Mouse (Mus musculus) B cell, adult 2 months (primary cell): ENCODE results near the gene Dkkl1.
"Not testable (repeated sequence)": the region's sequence is repeated elsewhere in the genome, so short reads cannot be mapped to it uniquely, and the experiment has no call there.

ENCODE experiments used
- DNase-seq, 2 experiments: peaks; one replicate each; pipeline ENCODE4 v3.0.0; 2022

The Dkkl1 gene

DNA sequence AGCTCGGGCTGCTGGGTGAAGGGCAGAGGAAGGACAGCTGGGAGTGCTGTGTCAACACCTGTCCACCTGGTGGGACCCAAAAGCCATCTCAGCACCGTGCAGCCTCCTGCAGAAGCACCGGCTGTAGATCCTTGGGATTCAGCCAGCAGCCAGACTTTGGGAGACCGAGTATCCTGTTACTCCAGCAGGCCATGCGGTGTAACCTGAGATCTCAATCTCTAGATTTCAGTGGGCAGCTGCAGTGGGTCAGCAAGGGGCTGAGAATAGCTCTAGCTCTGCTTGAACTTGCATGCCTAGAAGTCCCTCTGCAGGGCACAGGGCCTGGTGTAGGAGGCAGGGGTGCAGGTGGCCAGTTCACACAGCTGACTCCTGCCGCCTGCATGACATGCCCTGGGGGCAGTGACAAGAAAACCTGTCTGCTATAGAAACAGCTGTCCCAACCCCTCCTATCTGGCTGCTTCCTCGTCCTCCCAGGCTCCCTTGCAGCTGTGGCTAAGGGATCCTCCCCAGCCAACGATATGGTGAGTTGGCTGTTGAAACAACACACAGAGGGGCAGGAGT, 20.1 kb downstream of the Dkkl1 start:
- DNase-seq = no peak

DNA sequence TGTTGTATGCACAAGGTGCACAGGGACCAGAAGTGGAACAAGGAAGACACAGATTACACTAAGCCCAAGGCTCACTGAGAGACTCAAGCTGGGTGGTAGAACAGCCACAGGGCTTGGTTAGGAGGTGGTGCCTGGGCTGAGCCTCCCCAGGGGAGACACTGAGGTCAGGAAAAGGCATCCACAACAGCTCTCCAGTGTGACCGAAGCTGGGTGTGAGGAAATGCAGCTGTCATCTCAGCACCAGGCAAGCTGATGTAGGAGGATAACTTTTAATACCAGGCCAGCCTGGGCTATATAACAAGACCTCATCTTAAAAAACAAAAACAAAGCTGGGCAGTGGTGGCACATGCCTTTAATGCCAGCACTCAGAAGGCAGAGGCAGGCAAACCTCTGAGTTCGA, 20.8 kb downstream of the Dkkl1 start:
- DNase-seq = no peak

DNA sequence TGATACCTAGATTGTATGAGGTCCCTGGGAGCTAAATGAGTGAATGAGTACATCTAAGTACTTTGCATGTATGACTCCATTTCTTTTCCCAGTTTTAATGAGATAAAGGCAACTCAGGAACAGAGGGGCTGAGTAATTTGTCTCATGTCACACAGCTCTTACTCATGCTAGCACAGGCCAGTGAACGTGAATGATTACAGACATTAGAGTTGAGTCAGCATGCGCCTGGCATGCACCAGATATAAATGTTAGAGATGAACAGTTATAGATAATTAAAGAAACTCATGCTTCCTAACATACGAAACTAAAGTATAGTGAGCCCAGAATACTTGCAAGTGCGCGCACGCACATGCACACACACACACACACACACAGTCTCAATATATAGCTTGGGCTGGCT, 21.8 kb downstream of the Dkkl1 start:
- DNase-seq = no peak

DNA sequence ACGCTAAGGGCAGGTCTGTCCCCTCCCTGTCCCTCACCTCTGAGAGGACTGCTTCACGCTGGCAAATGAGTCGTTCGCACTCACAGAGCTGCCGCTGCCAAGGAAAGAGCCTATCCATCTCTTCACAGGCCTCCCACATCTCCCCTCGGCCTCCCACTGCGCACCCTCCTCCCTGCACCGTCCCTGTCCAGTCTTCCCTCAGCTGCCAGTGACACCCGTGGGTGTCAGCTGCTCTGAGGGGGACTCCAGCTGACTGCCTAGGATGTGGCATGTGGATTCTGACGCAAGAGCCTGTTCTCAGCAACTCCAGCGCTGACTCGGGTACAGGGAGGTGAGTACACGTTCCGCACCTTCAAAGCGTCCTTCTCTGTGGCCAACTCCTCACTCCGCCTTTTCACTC, 22.3 kb downstream of the Dkkl1 start:
- no peak for DNase-seq

DNA sequence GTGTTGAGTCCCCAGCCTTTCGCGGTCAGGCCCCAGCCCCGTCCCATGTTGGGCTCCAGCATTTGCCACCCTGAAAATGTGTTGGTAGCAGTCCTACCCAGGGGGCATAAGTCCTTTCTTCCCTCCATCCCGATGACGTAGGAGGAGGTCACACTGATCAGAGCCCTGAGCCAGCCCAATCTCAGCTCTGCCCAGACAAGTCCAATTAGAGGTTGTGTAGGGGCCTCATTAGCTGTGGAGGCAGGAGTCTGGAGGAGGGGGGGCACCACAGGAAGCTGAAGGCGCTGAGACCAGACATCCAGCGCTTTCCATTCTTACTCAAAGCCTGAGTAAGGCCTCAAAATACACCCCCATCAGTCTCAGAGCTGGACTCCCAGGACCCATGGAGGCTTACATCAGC, 26.0 kb downstream of the Dkkl1 start:
- no peak for DNase-seq

DNA sequence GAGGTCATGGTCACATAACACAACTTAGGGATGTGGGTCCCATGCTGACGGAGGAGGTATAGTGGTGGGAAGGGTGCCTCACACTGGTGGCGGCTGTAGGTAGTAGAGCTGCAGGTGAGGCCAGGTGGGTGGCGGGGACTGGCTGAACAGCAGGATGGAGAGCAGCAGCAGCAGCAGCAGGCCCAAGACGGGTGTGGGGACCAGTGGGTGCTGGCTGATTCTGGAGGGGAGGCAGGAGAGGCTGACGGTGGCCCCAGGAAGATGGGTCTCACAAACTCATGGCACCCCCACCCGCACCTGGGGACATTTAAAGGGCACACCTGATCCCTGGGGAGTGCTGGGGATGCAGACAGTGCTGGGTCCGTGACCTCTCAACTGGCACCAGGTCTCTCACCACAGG, 28.3 kb downstream of the Dkkl1 start:
- no peak for DNase-seq

DNA sequence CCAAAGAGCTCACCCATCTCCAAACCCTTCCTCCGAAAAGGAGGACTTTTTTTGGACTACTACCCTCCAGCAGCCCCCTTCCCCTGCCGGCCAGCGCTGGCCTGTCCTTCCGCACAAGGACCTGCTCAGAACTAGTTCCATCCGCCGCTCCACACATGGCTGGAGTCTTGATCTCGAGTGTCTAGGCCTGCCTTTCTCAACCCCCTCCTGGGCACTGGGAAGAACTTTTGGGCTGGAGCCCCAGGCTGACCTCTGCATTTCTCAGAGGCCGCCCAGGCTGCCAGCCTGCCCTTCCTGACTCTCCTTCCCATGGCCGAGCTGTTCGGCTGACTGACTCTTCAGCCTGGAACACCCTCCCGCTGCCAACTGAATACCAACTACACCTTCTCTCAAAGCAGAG, 29.3 kb downstream of the Dkkl1 start:
- no peak for DNase-seq

DNA sequence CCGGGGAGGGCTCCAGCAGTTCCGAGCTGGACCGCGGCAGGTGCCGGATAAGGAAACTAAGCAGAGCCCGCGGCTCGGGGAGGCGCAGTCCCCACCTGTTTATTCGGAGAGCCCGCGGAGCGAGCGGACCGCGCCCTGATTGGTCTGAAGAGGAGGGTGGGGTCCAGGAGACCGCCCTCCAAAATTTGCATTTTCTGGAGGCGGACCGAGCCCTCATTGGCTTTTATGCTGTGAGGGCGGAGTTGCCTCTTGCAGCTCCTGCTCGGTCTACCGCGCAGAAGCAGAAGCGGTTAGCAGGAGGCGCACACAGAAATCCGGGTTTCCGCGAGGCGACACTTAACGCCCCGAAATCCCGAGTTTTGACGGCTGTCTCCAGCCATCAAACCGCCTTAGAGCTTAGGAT, 29.7 kb downstream of the Dkkl1 start:
- DNase-seq = peak; percentile 87 to 90

DNA sequence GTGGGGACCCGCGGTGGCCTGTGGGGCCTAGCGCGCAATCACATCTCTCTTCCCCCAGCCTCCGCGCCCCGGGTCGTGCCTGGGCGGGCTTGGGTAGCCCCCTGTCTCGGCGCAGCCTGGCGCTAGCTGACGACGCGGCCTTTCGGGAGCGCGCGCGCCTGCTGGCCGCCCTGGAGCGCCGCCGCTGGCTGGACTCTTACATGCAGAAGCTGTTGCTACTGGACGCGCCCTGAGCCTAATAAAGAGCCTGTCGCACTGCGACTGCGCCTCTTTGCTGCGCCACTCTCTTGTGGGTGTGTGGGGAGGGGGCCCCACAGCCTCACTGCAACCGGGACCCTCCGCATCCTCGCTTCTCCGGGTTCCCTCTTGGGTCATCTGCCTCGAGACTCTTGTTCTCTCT, 30.4 kb downstream of the Dkkl1 start:
- DNase-seq = no peak

DNA sequence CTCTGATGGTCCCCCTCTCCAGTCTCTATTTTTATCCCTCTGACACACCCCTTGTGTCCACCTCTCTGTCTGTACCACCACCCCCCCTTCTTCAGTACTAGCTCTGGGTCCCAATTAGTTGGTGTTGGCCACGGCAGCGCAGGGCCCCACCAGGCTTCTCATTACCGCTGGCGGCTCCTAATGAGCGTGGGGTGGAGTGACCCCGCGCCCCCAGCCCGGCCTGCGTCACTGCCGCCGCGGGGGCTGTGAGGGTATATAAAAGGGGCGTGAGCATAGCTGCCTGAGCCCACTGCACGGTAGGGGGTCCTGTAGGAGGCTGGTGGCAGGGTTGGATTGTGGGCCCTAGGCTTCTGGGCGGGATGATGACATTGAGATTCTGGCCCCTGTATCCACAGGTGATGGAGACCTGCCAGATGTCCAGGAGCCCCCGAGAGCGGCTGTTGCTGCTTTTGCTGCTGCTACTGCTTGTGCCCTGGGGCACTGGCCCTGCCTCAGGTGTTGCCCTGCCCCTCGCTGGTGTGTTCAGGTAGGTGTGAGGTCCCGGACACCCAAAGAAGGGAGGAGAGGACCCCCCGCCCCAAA, 31.0 kb downstream of the Dkkl1 start, which contains the start of gene Pth2:
Gene Pth2, plus strand, starts transcription at position 100 of the 582 bp plus-strand sequence.
- DNase-seq = no peak

DNA sequence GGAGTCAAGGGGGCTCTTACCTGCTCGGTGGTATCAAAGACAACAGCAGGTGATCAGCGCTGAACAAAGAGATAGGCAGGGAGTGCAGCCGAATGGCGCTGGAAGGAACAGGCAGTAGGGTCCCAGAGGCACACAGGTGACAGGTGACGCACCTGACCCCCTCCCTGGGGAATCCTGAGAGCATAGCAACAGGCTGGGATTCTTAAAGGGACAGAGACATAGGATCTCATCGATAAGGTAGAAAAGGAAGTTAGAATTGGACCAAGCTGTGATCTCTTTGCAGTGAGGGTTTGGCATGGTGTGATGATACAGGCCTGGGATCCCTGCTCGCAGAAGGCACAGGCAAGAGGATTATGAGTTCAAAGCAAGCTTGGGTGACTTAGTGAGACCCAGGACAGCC, 32.5 kb downstream of the Dkkl1 start, which contains the start of gene Gfy:
Gene Gfy, minus strand, starts transcription at position 101 of the 400 bp plus-strand sequence.
- no peak for DNase-seq

DNA sequence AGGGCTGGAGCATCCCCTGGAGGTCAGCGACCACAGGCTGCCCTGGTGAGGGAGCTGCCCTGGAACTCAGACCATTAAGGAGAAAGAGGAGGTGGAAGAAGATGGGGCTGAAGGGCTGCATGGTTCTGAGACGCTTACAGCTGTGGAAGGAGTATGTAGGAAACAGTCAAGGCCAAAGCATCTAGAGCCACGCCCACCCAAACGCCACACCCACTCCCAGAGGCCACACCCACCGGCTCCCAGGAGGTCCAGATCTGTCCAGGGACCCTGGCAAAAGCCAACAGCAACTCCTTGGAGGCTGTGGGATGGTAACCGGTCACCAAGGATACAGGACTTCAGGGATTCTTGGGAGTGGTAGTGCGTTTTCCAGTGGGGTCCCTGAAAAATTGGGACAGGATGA, 33.4 kb downstream of the Dkkl1 start:
- DNase-seq = peak; percentile 56 to 61

DNA sequence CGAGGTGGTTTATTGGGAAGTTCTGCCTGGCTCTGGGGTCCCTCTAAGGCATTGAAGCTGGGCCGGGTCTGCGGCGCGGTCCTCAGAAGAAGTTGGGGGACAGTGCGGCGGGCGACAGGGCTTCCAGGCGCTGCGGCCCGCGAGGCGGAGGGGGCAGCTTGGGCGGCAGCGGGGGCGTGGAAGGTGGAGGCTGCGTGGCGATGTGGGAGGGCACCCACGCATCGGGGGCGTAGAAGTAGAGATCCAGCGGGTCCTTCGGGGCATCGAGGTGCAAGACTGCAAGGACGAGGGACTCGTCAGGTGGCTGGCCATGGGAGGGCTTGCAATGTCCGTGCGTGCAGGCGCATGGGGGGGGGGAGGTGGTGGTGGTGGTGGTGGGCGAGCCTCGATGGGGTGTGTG, 35.6 kb downstream of the Dkkl1 start:
- no peak for DNase-seq

DNA sequence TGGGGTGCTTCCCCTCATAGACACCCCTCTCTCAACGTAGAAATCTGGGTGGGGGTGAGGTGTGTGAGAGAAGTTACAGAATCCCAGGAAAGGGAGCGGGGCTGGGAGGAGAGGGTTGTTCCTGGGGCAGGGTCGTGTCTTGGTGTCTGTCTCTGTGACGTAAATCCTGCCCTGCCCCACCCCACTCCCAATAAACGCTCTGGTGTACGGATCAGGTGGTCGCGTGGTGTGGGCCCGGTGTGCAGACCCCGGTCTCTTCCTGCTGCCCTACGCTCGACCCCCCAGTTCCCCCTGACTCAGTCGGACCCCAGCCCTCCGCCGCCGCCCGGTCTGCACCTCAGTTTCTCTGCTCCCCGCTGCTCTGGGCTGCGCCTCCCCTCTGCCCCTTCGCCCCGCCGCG, 36.0 kb downstream of the Dkkl1 start:
- DNase-seq = no peak

DNA sequence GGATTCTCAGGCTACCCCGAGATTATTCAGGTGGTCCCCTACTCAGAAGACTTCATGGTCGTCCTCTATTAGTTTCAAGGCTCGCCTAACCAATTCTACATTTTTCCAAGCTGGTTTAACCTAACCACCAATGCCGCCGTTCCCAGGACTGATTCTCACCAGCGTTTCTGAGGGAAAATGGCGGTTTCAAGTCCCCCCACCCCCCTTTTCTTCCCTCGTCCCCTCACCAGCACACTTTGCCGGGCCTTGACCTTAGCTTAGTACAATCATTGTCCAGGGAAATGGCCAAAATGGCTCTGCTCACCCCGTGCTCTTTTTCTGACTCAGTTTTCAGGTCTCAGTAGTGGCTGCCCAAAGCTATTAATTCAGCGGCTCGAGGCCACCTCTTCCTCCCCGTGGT, 36.5 kb downstream of the Dkkl1 start:
- no peak for DNase-seq

DNA sequence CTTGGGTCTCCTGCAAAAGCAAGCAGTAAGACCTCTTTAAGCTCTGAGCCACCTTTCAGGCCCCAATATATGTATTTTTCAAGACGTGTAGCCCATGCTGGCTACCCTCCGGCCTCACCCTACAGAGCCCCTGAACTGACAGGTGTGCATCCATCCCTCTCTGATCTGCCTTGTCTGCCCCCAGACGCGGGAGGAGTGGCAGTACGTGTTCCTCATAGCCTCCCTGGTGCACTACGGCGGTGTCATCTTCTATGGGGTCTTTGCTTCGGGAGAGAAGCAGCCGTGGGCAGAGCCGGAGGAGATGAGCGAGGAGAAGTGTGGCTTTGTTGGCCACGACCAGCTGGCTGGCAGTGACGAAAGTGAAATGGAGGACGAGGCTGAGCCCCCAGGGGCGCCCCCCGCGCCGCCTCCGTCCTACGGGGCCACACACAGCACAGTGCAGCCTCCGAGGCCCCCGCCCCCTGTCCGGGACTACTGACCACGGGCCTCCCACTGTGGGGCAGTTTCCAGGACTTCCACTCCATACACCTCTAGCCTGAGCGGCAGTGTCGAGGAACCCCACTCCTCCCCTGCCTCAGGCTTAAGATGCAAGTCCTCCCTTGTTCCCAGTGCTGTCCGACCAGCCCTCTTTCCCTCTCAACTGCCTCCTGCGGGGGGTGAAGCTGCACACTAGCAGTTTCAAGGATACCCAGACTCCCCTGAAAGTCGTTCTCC, 37.2 kb downstream of the Dkkl1 start:
- DNase-seq = no peak

DNA sequence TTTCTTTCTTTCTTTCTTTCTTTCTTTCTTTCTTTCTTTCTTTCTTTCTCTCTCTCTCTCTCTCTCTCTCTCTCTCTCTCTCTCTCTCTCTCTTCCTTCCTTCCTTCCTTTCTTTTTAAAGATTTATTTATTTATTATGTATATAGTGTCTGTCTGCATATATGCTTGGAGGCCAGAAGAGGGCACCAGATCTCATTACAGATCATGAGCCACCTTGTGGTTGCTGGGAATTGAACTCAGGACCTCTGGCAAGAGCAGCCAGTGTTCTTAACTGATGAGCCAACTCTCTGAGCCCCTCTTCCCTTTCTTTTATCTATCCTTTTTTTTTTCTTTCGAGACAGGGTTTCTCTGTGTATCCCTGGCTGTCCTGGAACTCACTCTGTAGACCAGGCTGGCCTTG, 38.2 kb downstream of the Dkkl1 start:
- not testable (repeated sequence) for DNase-seq

DNA sequence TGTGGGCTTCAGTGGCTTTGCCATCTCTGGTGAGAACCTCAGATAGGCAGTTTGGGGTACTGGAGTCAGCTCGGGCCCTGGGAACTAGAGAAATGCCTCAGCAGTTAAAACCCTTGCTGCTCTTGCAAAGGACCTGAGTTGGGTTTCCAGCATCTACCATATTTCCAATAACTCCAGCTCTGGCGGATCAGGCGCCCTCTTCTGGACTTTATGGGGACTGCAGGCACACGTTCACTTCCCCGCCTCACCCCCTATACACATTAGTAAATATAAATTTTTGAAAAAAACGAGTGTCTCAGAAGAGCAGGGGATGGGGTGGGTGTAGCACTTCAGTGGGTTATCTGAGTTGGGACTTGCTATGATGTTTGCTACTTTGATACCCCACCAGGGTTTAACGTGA, 39.0 kb downstream of the Dkkl1 start:
- DNase-seq = peak; percentile 73 to 74

DNA sequence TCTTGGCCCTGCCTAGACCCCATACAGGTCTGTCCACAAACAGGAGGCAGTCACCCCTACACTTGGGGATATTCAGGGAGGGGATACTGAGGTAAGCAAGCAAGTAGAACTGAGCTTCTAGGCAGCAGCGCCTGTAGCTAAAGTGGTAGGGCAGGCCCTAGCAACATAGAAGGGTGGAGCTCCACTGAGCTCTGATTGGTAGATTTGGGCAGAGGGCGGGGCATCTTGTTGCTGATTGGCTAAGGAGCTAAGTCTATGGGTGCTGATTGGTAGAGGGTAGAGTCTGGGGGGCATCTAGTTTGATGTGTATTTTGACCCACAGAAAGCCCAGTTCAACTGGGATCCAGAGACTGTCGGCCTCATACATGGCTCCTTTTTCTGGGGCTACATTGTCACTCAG, 42.5 kb downstream of the Dkkl1 start:
- peak; percentile 43 to 47 for DNase-seq

DNA sequence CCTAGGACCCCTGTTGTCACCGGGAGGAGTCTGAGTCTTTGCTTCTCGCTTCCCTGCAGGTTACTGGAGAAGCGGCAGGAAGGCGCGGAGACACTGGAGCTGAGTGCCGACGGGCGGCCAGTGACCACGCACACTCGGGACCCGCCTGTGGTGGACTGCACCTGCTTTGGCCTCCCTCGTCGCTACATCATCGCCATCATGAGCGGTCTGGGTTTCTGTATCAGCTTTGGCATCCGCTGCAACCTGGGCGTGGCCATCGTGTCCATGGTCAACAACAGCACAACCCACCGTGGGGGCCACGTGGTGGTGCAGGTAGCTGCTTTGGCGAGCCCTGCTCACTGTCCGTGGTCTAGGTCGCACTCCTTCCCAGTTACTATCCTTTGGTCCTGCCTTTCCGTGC, 43.3 kb downstream of the Dkkl1 start:
- no peak for DNase-seq

DNA sequence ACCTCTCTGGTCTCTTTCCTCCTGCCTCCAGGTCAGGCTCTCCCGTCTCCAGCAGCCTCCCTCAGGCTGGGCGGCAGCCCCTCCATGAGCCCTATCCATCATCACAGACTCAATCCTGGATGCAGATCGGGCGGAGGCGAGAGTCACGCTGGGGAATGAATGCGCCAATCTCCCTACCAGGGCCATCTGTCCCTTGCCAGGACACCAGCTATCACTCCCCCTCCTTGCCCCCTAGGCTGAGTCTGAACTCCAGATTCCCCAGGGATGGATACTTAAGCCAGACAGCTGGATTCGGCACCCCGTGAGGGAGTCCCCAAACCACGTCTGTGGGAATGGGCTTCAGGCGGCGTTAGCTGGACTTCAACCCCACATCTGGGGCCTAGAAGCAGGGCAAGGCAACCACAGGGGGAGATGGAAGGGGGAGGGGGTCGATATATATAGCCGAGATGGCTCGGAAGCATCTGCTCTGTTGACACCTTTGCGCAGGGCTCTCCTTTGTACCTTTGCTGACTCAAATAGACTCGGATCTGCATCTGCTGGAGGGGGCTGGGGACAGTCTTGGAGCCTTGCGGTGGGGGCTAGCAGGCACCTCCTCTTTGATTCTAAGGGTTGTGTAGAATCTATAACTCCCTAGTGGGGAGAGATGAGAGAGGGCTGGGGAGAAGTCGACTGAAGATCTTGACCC, 44.0 kb downstream of the Dkkl1 start:
- DNase-seq = no peak

DNA sequence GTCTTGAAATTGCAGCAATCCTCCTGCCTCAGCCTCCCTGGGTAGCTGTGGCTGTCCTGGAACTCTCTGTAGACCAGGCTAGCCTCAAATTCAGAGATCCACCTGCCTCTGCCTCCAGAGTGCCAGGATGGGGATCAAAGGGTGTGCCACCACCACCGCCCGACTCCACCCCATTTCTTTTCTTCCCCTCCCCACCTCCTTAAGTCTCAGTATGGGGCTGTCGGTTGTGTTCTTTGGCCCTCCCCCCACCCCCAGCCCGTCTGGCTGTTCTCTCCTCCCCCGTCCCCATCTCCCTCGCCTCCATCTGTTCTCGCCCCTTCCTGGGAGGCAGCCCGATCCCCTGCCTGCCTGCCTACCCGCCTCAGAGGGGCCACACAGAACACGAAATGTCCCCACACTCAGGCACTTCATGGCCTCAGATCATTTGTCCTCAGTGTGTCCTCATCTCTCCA, 45.0 kb downstream of the Dkkl1 start:
- DNase-seq = no peak

DNA sequence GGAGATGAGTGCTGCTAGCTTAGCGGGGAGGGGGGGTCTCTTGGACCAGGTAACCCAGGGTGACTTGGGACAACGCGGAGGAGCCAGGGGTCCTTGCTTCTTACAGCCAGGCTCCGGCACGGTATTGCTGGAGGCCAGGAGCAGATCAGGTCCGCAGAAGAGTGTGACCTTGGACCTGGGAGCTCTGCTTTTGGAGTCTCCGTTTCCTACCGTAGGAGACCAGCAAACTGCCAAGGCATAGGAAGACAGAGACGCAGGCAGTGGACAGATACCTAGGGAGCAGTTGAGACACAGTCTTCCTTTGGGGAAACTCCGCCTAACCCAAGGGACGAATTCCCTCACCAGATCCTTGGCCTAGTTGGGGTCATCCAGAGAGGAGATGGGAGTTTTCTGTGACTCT, 46.2 kb downstream of the Dkkl1 start:
- DNase-seq = no peak

DNA sequence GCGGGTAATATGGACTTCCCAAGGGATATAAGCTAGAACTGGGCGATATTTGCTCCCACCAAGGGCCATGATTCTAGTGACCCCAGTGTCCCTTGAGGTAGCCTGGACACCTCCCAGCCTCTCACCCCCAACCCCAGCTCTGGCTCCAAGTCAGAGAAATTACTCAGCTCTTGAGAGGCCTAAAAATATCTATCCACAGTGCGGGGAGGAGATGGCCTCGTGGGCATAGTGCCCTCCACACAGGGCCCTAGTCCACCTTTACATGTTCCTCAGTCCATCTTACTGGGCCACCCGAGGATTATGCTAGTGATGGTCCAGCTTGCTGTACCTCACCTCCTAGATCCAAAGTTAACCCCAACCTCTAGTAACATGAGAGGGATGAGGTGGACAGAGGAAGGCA, 47.1 kb downstream of the Dkkl1 start:
- no peak for DNase-seq
